Mouse (Mus musculus): ENCODE data around the gene Cmas. TPM values are rescaled to one million over a fixed set of nuclear protein-coding genes. Genes with fewer than 3 reads are reported as not detected.

Cmas gene
- polyA plus RNA-seq, 1 experiment from 2014 or later: 110 TPM

Other genes with a start within 250 kb of the Cmas start
- gene Ldhb, start 248.7 kb upstream of the Cmas start, polyA plus RNA-seq (2014; fragmentation: Nextera tagmentation; extraction: Ambion mirVana): 486 and 515 TPM in 2 replicates
- gene Kcnj8, start 185.1 kb upstream of the Cmas start, polyA plus RNA-seq (2014; fragmentation: Nextera tagmentation; extraction: Ambion mirVana): 2.8 and 3.2 TPM in 2 replicates
- gene Abcc9, start 54.4 kb upstream of the Cmas start, polyA plus RNA-seq (2014; fragmentation: Nextera tagmentation; extraction: Ambion mirVana): 1.8 and 2.0 TPM in 2 replicates
- gene Sult6b2, start 47.8 kb downstream of the Cmas start, polyA plus RNA-seq (2014; fragmentation: Nextera tagmentation; extraction: Ambion mirVana): not detected in 2 replicates
- 2.7 and 3.9 TPM in 2 replicates for gene St8sia1, start 207.8 kb downstream of the Cmas start, polyA plus RNA-seq (2014; fragmentation: Nextera tagmentation; extraction: Ambion mirVana)